ENCODE assay signal across 8 mouse cellular contexts in the genomic region with DNA sequence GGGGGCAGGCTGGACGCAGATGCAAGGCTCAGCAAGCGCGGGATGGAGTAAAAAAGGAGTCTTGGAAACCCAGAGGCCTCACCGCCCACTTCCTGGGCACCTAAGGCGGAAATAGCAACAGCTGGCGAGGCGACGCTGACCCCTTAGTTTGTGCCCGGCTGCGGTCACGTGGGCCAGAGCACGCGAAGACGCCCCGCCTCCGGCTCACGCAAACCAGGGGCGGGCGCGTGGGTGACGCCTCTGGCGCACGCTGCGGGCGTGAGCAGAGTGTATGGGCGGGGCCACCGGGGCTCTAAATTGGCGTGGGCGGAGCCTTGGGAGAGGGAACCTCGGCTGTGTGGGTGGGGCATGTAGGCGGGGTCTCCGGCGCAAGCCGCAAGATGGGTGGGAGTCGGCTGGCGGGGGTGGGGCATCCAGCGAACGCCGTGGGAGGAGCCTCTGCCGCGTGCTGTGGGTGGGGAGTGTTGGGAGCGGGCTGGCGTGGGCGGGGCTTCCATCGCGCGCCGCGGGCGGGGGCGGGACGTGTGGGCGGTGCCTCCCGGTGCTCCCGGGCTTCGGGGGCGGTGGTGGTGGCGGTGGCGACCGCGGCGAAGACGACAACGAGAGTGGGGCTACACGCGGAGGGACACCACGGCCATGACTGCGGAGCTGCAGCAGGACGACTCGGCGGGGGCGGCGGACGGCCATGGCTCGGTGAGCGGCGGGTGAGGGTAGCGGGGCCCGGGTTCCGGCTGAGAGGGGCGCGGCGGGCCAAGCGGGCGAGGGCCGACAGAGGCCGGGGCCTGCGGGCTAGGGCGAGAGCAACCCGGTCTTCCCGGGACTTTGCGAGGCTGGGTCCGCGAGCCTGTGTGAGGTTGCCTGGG. TPM values are rescaled to one million over a fixed set of nuclear protein-coding genes. Genes with fewer than 3 reads are reported as not detected.
A peak's percentile ranks its signal among the peaks of the same experiment; 100 is the strongest.
DNase-seq lines count a peak whose midpoint lies in the region; ATAC-seq lines count a peak whose summit lies in the region.

Gene Usp28, plus strand, starts transcription at position 531 of the 863 bp plus-strand sequence.

- peak within 1 kb of the TSS; percentile 81 for H3K4me3 ChIP-seq in hindbrain, embryonic 12.5 days

- peak; percentile 99 for DNase-seq in Muller cell, postnatal 12 days (ENCODE audit: inconsistent ontology term)
- DNase-seq in cerebellum, adult 9-11 months: peak; percentile 100
- DNase-seq in frontal cortex, adult 2 months (ENCODE audit: extremely low spot score in 1 of 2, low spot score in 1 of 2): peak; percentile 93 to 97
- peak; percentile 96 to 98 for DNase-seq in layer of hippocampus, postnatal 14 days (ENCODE audit: low spot score in 2 of 2)
- DNase-seq in lung, postnatal 14 days: peak; percentile 100
- DNase-seq in retina, adult 2 months (ENCODE audit: low read depth, low spot score): peak; percentile 96
- peak; percentile 100 for DNase-seq in thymus, postnatal 36 days

- peak within 1 kb of the TSS; percentile 79 for H3K9ac ChIP-seq in hindbrain, embryonic 12.5 days

- no peaks in the 10 kb centered on the region for H3K36me3 ChIP-seq in hindbrain, embryonic 12.5 days

- WGBS in hindbrain, embryonic 12.5 days: under 1% methylated on average over 68 of the region's 94 CpGs

- peak within 1 kb of the TSS; percentile 78 for H3K27ac ChIP-seq in hindbrain, embryonic 12.5 days

- H3K27me3 ChIP-seq in hindbrain, embryonic 12.5 days: no peaks in the 10 kb centered on the region

- peak; percentile 91 for ATAC-seq in hindbrain, embryonic 12.5 days (ENCODE audit: low FRiP score)

- H3K4me1 ChIP-seq in hindbrain, embryonic 12.5 days: peaks cover 22% of the 10 kb centered on the region

- H3K9me3 ChIP-seq in hindbrain, embryonic 12.5 days (replicated peaks): no peaks in the 10 kb centered on the region

- H3K4me2 ChIP-seq in hindbrain, embryonic 12.5 days (replicated peaks): peak within 1 kb of the TSS; percentile 57

RNA-seq across cellular contexts. Expression of gene Usp28, which starts in this region (rescaled TPM):
- polyA plus RNA-seq in frontal cortex, adult 2 months (2012; rRNA removed): 57.3 and 58.7 TPM in 2 replicates
- polyA plus RNA-seq in hindbrain, embryonic 12.5 days (2016; fragmentation: Nextera tagmentation; extraction: Ambion mirVana): 45.0 and 47.3 TPM in 2 replicates
- 10 to 100 TPM; 40.3 to 45.5 TPM for total RNA-seq in layer of hippocampus, postnatal 14 days (2021)

Comparison
In these comparisons a context has a peak if more than half of its experiments do, and no peak if none do; other contexts are left out.
1. Peak in every context shown above with its lines: DNase-seq, ATAC-seq, H3K4me3 ChIP-seq and H3K27ac ChIP-seq.